Mouse (Mus musculus): ENCODE results near the gene Numb.

Gene Numb

GRCm38 (mm10) chr12:83922724-83923485 is 1.2 kb upstream of the Numb start:
- peak; percentile 10 for DNase-seq (ENCODE audit: low read depth, low spot score)

GRCm38 (mm10) chr12:83920721-83921441 is 853 bp downstream of the Numb start:
- peak; percentile 23 for DNase-seq (ENCODE audit: low read depth, low spot score)

- DNase-seq (ENCODE audit: low read depth, low spot score): no peak
Measured at GRCm38 (mm10) chr12:83916884-83917283, 4.8 kb downstream of the Numb start.

DNA sequence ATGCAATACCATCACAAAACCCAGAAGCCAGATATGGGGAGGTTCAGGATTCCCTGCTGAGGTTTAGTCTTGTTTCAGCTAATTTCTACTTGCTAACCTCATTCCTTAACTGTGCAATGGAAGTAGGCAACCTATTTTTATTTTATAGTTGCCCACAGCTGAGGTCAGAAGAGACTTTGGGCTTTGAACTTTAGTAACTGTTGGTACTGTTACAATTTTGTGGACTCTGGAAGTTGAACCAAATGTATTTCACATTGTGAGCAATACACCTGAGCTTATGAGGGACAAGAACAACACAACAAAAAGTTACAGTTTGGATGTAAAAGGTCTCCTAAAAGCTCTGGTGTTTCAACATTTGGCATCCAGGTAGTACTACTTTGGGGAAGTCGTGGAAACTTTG is 6.9 kb downstream of the Numb start:
- no peak for DNase-seq (ENCODE audit: low read depth, low spot score)

DNA sequence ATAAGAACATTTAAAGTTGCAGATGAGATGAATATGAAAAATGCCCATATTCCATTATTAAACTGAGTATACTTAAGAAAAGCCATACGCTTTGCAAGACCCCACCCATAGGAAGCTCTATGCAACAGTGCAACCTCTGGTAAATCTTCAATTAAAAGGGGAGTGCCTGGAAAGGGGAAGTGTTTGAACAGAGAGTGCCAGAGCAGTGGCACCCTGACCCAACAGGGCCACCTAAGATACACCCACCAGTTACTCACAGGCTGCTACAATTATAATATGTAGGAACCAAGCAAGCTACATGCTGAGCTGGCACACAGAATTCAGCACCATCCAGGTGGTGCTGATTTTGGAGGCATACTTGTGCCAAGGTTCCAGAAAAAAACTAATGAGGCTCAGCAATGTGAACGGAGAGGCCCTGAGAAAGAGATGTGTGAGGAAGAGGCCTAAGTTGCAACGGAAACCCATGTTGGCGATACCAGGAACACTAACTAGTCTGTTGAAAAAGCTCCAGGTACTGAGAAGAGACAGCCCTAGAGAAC is 7.5 kb downstream of the Numb start:
- no peak for DNase-seq (ENCODE audit: low read depth, low spot score)

DNA sequence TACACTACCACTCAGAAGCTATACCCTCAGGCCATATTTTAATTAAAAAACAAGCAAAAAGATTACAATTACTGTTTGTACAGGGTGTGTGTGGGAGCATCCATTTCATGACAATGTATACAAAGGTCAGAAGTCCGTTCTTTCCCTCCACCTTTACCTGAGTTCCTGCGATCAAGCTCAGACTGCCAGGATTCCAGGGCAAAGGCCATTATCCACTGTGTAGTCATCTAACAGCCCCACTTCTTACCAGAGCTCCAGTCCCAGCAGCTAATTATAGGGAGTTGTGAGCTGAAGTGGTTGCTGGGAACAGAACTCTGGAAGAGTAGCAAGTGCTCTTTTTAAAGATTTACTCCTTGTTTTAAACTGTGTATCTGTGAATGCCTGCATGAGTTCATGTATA is 11.3 kb downstream of the Numb start:
- no peak for DNase-seq (ENCODE audit: low read depth, low spot score)

GRCm38 (mm10) chr12:83892926-83893325 is 28.8 kb downstream of the Numb start:
- DNase-seq (ENCODE audit: low read depth, low spot score): no peak

- no peak for DNase-seq (ENCODE audit: low read depth, low spot score)
Measured at GRCm38 (mm10) chr12:83891278-83891677, 30.5 kb downstream of the Numb start.

- no peak for DNase-seq (ENCODE audit: low read depth, low spot score)
Measured at GRCm38 (mm10) chr12:83889128-83889527, 32.6 kb downstream of the Numb start.

GRCm38 (mm10) chr12:83885516-83886285 is 36.0 kb downstream of the Numb start:
- no peak for DNase-seq (ENCODE audit: low read depth, low spot score)

GRCm38 (mm10) chr12:83885065-83885464 is 36.7 kb downstream of the Numb start:
- peak; percentile 10 for DNase-seq (ENCODE audit: low read depth, low spot score)

DNA sequence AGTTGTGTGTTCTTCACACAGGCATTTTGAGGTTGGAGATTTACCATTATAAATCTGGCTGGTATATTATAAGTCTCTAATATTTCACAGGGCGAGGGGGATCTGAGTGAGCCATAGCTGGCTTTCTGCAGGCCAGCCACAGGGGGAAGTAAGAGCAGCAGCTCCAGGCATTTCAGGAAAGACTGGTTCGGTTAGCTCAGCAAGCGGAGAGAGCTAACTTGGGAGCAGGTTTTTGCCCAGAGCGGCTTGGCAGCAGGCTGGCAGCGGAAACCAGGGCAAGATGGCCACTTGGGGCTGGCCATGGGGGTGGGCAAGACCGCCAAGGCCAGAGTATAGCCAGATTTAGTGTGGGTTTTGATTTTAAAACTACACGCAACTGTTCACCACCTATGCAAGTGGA is 39.2 kb downstream of the Numb start:
- DNase-seq (ENCODE audit: low read depth, low spot score): no peak

- DNase-seq (ENCODE audit: low read depth, low spot score): no peak
Measured at GRCm38 (mm10) chr12:83882088-83882487, 39.6 kb downstream of the Numb start.

- no peak for DNase-seq (ENCODE audit: low read depth, low spot score)
Measured at GRCm38 (mm10) chr12:83880913-83881312, 40.8 kb downstream of the Numb start.

DNA sequence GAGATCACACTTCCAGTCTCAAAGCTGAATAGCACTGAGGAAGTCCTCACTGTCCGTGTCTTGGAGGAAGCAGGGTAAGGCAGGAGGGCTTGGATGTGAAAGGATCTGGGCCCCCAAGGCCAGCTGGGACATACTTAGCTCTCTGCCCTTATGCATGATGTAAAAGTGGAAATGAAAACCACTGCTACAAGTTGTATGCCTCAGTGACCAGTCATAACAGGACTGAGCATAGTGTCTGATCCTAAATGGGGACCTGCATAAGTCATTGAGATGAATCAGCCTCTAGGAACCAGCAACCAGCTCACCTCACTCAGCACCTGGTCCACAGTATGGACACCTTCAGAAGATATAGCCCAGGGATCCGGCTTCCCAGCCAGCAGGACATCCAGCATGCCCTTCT is 46.6 kb downstream of the Numb start:
- DNase-seq (ENCODE audit: low read depth, low spot score): peak; percentile 18

GRCm38 (mm10) chr12:83874597-83874996 is 47.1 kb downstream of the Numb start:
- DNase-seq (ENCODE audit: low read depth, low spot score): peak; percentile 92

GRCm38 (mm10) chr12:83864501-83864900 is 57.2 kb downstream of the Numb start:
- no peak for DNase-seq (ENCODE audit: low read depth, low spot score)

- no peak for DNase-seq (ENCODE audit: low read depth, low spot score)
Measured at GRCm38 (mm10) chr12:83861880-83862279, 59.9 kb downstream of the Numb start.

DNA sequence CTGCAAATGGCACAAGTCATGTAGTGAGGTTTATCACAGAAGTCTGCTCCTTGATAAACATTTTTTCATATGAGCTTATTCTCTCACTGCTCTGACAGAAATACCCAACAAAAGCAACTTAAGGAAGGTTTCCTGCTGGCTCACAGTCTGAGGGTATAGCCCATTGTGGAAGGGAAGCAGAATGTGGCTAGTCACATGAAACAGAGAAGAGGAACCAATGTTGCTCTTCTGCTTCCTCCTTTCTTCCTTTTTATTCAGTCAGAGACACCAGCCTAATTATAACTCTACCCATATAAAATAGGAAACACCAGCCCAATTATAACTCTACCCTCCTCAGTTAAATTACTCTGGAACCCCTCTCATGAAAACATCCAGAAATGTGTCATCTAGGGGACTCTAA is 61.0 kb downstream of the Numb start:
- no peak for DNase-seq (ENCODE audit: low read depth, low spot score)

- no peak for DNase-seq (ENCODE audit: low read depth, low spot score)
Measured at GRCm38 (mm10) chr12:83858052-83858451, 63.7 kb downstream of the Numb start.

DNA sequence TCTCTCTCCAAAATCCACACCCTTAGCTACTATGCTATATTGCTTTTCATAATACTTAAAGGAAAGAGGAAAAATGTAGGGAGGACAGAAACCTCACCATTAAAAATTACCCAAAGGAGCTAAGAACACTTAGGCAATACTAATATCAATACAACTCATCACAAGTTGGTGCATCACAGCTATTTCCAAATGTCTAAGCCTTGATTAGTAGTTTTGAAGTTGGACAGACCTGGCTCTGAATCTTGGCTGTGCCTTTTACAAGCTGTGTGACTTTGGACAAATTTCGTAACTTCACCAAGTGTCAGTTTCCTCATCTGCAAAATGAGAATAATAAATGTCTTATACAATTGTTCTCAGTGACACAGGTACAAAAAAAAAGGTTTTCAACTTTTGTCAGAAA is 66.5 kb downstream of the Numb start:
- DNase-seq (ENCODE audit: low read depth, low spot score): no peak

GRCm38 (mm10) chr12:83854281-83854680 is 67.5 kb downstream of the Numb start:
- DNase-seq (ENCODE audit: low read depth, low spot score): no peak
